Mouse (Mus musculus) urinary bladder, postnatal 36 days (tissue): ENCODE measurements around the gene Btf3l4.

Experiments used
- DNase-seq, 2 experiments: peaks; one replicate each; pipeline ENCODE4 v3.0.0; 2022; ENCODE audit warnings: low spot score in 2 of 2, mixed read lengths in 1 of 2

The Btf3l4 gene

DNA sequence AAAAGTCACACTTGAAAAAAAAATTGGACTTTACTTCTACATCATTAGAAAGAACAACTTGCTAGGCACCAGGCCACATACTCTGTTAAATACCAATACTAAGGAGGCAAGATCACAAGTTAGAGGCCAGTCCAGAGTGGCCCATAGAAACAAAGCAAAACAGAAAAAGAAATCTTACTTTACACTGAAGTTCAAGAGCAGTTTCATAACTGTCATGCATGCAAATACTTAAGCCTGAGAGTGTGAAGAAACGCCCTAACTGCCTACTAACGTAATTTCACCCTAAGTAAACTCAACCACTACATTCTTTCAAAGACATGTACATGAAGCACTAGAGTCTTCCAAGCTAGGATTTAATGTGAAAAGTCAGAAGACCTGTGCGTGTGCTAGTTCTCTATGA lies 7.7 kb downstream of the Btf3l4 start:
- no peak for DNase-seq

DNA sequence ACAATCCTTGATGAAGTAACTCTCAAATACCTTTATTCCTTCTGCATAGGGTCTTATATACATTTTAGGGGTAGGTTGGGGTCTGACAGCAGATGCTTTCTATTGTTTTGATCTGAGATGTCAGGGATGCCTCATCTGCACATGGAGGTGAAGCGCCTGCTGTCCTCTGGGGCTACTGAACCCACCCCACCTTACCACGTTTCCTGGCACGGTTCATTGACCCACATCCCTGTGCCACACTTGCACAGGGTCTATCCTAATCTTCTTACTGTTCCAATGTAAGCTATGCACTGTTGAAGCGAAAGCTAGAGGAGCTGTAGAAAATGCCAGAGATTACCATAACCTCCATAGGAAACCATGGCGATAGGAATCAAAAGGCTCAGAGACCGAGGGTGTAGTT lies 21.9 kb downstream of the Btf3l4 start:
- DNase-seq: no peak

DNA sequence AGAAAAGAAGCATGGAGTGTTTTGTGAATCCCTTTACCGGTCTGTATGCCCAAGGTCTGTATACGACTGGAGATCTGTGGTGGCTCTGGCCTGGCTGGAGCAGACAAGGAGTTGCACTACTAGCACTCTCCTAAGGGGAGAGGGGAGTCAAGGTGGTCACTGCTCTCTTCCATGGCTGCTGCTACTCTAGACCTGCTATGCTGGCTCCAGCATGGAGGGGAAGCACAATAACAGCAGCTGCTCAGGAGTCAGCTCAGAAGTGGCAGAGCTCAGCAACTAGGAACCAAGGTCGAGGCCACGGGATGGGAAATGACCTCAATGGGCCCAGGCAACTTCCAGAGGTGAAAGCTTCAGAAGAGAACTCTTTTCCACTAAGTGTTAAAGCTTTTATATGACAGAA lies 22.3 kb downstream of the Btf3l4 start:
- no peak for DNase-seq

DNA sequence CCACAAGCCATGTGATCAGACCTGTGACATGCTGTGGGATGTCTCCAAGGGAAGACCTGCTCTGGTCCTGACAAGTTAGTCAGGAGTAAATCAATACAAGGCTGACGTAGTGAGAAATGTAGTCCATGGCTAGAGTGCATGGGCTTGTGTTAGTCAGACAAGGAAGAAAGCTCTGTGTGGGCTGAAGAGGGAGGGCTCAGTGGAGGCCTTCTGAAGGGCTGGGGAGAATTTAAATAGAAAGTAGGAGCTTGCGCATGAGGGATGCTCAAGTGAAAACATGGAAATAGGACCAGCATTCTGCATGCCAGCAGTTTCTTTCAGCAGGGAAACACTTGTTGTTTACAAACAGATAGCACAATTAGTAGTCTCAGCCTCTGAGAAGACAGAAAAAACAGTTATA lies 29.9 kb downstream of the Btf3l4 start:
- no peak for DNase-seq

DNA sequence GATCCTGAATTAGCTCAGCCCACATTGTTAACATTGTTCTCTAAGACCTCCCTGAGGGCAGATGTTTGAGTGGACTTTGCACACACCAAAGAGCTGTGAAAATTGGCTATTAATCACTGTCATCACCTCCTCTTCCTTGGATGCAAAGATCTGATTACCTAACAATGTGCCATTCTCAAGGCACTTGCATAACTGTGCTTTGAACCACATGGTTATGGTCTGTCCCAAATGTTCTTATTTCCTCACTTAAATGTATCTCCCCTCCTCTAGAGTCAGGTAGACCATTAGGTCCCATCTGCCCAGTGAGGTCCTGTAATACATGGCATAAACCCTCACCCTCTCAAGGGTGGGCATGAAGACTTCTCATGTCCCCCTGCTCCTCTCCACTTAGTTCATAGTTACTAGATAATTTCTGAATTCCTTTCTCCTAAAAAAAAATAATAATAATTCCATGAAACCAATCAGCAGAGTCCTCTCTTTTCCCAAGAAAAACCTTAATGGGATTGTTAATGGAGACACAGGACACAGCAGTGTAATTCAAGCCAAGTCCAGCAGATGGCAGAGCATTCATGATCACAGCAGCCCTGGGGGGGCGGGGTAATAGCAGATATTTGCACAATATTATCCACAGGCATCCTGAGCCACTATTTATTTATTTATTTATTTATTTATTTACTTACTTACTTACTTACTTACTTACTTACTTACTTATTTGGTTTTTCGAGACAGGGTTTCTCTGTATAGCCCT lies 35.2 kb downstream of the Btf3l4 start:
- DNase-seq: peak; percentile 51 to 69

DNA sequence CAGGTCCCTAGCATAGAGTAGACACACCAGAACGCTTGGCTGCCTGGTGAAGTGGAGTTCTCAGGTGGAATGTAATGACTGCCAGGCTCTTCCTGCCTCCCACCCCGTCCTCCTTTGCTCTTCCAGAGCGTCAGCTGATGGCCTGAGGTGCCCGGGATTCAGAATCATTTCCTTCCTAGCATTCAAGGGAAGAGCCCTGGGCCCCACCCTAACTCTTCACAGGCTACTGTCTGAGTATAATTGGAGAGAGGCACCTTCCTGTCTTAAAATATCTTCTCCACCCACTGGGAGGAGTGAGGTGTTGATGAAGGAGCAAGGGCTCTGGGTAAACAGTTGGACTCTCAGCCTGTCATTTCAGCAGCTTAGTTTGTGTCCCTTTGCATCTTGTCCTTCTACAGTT lies 36.7 kb downstream of the Btf3l4 start:
- DNase-seq: no peak

DNA sequence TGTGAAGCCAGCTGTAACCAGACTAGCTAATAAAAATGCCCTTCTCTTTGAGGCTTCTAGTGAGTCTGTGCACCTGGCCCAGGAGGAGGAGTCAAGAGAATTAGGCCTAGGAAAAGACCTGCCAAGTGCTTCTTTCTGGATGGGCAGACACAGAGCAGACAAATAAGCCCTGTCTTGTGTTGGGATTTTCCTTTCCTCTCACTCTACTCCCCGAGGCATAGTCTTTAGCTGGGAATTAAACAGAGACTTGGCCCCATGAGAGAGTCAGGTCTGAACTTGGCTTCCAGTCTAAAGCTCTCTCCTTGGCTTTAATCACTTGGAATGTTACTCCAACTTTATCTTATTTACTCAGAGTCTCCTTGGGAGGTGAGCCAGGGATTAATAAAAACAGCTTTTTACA lies 39.5 kb downstream of the Btf3l4 start:
- no peak for DNase-seq

DNA sequence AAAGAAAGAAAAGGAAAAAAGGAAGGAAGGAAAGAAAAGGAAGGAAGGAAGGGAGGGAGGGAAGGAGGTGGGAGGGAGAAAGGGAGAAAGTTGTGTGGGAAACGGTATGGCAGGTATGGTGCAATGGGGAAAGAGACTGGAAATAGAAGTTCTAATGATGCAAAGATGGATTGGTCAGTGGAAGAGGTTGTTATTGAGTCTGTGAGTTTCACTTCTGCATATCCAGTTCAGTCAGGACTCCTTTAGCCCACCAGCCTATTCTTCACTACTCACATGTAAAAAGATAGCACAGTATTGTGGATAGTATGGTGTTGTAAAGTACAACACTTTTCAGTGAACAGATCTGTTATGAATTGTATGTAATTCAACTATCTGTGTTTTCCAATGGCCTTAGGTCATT lies 42.9 kb downstream of the Btf3l4 start:
- no peak for DNase-seq

DNA sequence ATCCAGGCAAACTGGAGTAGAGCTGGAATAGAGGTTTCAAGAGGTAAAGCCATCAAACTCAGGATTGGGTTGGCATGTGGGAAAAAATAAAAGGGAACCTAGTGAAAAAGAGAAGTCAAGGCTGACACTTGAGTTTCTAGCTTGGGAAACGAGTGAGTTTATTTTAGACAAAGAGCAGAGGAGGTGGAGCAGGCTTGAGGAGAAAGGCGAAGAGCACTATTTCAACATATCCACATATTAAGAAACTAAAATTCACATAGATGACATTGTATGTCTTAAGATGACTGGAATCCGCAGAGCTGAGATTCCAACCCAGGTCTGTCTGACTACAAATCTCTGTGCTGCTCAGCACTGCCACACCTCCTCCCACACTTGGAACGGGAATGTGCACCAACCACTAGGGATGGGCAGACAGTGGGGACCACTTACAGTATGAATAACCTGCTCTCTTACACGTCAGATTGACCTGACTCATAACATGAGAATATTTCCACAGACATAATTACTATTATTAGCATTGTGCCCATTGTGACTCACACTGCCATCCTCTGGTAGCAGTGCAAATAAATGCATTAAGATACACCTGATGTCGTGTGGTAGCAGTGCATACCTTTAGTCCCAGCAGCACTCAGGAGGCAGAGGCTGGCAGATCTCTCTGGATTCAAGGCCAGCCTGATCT lies 44.0 kb downstream of the Btf3l4 start:
- DNase-seq: no peak

DNA sequence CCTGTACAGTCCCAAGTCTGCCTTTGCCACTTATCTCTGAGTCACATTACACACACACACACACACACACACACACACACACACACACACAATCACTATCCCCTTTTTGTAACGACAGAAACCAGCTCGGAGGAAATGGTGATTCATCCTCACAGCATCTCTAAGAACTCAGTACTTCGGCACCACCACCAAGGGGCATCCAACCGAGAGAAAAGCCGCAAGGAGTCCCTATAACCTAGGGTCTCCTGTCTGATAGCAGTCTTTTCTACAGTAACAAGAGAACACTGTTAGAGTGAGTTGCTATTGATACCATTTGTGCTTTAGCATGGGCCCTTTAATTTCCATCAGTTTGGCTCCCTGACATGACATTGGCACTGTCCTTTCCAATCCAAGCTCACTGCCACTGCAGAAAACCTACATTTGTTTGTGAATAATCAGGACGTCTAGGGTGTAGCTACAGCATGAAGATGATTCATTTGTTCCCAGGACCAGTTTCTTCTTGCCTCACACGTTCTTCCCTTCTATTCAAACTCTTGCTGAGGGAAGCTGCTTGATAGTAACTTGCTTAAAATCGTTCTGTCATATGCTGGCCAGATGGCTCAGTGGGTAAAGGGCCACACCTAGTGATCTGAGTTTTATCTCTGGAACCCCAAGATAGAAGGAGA lies 50.9 kb downstream of the Btf3l4 start:
- DNase-seq: no peak

DNA sequence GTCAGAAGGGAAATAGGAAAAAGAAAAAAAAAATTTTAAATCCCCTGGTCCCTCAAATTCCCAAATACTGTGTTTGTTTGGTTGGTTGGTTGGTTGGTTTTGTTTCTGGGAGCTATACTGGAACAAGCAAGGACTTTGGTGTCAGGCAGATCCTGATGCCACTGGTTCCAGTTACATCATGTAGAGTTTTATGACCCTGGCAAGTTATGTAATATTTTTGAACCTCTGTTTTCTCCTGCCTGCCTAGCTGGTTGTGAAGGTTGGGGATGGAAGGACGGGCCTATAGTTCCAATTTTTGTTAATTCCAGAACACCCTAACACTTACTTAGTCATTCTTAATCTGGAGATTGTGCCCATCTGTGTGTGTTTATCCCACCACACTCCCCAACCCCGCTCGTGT lies 51.8 kb downstream of the Btf3l4 start:
- no peak for DNase-seq

DNA sequence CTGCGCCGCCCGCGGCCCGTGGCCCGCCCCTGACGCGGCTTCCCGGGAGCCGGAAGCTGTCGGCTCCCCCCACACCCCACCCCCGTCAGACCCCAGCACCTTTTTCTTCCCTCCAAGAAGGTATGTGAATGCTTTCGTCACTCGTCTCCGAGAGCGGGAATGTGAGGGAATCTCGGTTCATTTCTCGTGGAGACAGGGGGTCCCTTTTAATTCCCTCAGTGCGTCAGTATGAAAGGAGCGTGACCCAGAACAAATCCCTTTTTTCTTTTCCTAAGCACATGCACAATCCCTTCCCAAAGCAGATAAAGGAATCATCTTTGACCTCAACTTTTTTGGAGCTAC lies 52.6 kb downstream of the Btf3l4 start:
- no peak for DNase-seq

DNA sequence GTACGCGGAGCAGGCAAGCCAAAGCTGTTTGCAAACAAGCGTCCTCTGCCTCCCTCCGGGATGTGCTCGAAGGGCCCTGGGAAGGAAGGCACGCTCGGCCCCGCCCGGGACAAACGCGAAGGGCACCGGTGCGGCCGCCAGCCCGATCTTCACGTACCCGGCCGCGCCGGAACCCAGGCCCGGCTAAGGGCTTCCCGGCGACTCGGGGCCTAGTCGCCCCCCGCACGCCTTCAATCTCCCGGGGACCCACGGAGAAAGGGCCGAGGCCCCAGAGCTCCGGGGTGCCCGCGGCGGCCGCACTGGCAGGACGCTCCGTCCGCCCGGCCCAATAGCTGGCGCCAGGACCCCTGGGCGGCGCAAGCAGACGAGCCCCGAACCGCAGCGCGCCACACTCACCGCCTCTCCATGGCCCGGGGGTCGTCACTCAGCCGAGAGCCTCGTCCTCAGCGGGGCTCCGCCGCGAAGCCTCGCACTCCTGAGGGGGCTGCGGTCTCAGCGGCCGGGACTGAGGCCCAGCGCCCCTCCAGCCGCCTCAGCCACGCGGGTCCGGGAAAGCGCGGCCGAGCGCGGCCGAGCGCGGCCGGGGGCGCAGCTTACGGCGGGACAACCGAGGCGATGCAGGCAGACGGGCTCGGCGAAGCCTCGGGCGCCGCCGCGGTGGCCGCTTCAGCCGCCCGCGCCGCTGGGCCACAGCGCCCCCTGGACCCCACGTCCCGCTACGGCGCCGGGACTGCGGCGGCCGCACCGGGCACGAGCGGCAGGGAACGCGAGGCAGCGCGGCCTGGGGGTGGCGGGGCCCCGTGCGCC lies 53.2 kb downstream of the Btf3l4 start, which contains the start of gene Zfyve9:
Gene Zfyve9, minus strand, starts transcription at position 742 of the 807 bp plus-strand sequence.
- DNase-seq: peak; percentile 73 to 78

DNA sequence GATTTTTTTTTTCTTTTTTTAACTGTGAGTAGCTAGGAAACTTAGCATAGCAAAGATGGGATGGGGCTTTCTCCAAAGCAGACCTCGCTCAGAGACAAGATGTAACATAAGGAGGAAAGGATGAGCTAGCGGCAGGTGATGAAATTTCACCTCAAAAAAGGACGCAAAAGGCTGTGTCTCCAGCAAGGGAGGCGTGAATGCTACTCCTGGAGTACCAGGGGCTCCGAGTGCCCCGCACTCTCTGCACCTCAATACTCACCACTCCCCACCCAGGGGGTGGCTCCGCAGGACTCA lies 53.7 kb downstream of the Btf3l4 start:
- DNase-seq: no peak

DNA sequence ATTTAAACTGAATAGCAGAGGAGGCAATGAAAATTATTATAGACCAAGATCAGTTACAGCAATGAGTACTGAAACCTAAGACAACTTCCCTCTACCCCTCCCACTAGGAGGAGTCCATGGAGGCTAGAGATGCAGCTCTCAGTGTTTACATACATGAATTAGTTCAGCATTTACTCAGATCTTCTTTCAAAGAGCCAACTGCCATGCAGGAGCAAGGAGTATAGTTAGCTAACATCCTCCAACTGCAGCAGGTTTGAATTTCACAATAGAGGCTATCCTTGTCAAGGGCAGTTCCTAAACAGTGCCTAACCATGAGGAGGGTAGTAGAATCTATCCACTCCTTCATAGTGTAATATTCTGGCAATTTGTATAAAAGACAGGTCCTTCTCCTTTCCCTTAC lies 64.9 kb downstream of the Btf3l4 start:
- no peak for DNase-seq
